Mouse (Mus musculus) lung, postnatal 4 days (tissue): ENCODE measurements around the gene Ppp1r12c.
"Not testable (repeated sequence)": the region's sequence is repeated elsewhere in the genome, so short reads cannot be mapped to it uniquely, and the experiment has no call there.

ENCODE experiments used
- DNase-seq, 2 experiments: peaks; one replicate each; pipeline ENCODE4 v3.0.0; 2021

Ppp1r12c gene

GRCm38 (mm10) chr7:4501558-4502397 is at the start of gene Ppp1r12c:
Gene Ppp1r12c, minus strand, starts transcription at chr7:4501680.
- DNase-seq = peak; percentile 96 to 97

DNA sequence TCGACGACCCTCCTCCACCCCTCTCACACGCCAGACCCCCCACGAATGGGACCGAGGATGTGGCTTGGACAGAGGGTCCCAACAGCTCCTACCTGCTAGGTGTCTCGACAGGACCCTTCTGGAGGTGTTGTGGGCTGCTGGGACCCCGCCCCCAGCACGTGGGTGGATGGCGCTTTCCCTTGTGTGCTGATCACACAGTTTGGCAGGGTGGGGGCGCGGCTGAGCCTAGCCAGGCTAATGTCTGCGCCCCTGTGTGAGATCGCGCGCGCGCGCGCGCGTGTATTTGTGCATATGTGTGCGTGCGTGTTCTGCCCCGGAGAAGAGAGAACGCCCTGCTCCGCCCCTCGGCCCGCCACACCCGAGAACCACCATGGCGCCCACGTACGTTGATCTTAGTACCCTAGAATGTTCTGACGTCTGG is 45.8 kb upstream of the Ppp1r12c start, which contains the start of gene Syt5:
Gene Syt5, minus strand, starts transcription at position 321 of the 421 bp plus-strand sequence.
- DNase-seq = no peak

GRCm38 (mm10) chr7:4546591-4547131 is 45.2 kb upstream of the Ppp1r12c start:
- peak; percentile 57 to 77 for DNase-seq

DNA sequence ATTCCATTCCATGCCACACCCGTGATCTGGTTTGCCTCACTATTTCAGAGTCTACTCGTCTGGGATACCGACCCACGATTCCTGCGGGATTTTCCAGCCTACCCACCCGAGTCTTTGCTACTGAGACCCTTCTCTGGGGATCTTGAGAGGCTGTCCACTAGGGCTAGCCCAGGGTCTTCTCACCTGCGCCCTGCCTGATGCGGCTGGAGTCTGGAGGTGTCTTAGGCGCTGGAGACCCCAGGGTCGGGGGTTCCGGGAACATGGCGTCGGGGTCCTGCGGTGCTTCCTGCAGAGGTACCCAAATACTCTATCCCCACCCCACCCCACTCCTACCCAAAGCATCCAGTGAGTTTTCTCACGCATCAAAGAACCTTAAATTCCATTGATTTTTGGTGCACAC is 44.6 kb upstream of the Ppp1r12c start:
- DNase-seq = no peak

GRCm38 (mm10) chr7:4542013-4542412 is 40.5 kb upstream of the Ppp1r12c start:
- DNase-seq = no peak

DNA sequence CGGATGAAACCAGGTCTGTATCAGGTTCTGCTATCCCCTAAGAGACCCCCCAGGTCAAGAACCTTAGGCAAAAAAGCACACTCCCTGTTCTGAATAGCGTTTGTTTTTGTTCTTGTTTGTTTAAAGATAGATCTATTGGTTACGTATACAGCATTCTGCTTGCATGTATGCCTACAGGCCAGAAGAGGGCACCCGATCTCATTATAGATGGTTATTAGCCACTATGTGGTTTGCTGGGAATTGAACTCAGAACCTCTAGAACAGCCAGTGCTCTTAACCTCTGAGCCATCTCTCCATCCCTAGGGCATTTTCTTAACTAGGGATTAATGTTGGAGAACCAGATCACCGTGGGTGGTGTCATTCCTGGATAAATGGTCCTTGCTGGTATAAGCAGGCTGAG is 39.9 kb upstream of the Ppp1r12c start:
- no peak for DNase-seq

DNA sequence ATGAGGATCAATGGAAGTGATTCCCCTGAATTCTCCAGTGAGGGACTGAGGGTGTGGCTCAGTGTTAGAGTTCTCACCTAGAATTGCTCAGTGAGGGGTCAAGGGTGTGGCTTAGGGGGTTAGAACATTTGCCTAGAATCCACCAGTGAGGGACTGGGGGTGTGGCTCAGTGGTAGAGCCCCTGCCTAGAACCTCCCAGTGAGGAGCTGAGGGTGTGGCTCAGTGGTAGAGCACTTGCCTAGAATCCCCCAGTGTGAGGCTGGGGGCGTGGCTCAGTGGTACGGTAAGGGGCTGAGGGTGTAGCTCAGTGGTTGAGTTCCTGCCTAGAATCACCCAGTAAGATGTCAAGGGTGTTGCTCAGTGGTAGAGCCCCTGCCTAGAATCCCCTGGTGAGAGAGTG is 37.5 kb upstream of the Ppp1r12c start:
- no peak for DNase-seq

DNA sequence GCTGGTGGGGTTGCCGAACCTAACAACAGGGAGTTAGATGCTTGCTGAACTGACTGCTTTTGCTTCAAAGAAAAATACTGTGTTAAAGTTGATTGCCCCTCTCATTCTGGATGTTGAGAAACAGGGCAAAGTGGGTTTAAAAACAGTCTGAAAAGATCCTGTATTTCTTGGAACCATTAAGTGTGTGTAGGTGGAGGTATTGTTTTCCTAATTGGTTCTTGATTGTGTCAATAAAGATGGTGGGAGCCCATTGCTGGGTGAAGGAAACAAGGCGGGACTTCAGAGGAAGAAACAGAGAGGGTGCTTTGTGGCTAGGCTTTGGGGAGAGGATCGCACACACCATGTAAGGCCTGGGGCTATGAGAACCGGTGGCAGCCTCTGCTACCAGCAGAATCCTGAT is 35.7 kb upstream of the Ppp1r12c start:
- DNase-seq = no peak

GRCm38 (mm10) chr7:4536369-4536768 is 34.9 kb upstream of the Ppp1r12c start:
- no peak for DNase-seq

- DNase-seq = peak; percentile 75 to 77
Observed at GRCm38 (mm10) chr7:4532005-4532729, 30.7 kb upstream of the Ppp1r12c start, which contains the start of gene Dnaaf3. Gene Dnaaf3, minus strand, starts transcription at chr7:4532453.

- not testable (repeated sequence) for DNase-seq
Observed at GRCm38 (mm10) chr7:4530166-4530565, 28.7 kb upstream of the Ppp1r12c start.

DNA sequence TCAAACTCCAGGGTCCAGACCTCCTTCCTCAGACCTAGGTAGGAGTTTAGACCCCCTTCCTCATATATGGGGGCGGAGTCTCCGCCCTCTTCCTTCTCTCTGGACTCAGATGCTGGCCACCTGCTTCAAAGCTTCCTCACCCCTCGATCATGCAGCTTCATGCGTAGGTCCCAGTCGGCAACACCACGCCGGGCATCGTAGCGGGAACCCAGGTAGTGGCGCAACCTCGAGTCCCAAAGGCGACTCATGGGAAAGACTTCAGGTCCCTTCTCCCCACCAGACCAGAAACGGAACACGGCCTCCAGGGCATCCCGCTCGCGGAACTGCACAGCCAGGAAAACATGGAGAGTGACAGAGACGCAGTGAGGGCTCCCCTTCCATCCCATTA is 25.8 kb upstream of the Ppp1r12c start:
- no peak for DNase-seq

- peak; percentile 86 for DNase-seq
Observed at GRCm38 (mm10) chr7:4526341-4527301, 25.1 kb upstream of the Ppp1r12c start.

DNA sequence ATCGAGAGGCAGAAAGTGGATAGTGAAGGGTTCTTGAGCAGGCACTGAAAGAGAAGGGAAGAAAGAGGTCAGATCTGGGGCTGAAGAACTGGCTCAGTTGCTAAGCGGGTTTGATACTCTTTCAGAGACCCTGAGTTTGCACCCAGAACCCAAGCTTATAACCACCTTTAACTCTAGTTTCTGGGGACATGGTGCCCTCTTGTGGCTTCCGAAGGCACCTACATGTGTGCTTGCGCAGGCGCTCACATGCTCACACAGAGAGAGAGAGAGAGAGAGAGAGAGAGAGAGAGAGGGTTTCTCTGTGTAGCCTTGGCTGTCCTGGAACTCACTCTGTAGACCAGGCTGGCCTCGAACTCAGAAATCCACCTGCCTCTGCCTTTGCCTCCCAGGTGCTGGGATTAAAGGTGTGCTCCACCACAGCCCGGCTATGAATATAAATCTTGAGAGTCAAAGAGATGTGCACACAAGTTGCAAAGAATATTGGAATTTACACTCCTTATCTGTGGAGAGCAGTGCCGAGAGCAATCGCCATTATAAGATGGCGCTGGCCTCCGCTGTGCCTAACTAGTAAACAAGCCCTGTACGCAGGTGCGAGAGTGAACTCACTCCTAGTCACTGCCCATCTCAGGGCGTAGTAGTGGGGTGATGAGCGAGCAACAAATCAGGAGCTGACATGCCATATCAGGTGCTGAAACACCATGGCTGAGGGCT is 22.9 kb upstream of the Ppp1r12c start, which contains the start of gene Tnni3:
Gene Tnni3, minus strand, starts transcription at position 18 of the 711 bp plus-strand sequence.
- DNase-seq = peak; percentile 53 to 68

DNA sequence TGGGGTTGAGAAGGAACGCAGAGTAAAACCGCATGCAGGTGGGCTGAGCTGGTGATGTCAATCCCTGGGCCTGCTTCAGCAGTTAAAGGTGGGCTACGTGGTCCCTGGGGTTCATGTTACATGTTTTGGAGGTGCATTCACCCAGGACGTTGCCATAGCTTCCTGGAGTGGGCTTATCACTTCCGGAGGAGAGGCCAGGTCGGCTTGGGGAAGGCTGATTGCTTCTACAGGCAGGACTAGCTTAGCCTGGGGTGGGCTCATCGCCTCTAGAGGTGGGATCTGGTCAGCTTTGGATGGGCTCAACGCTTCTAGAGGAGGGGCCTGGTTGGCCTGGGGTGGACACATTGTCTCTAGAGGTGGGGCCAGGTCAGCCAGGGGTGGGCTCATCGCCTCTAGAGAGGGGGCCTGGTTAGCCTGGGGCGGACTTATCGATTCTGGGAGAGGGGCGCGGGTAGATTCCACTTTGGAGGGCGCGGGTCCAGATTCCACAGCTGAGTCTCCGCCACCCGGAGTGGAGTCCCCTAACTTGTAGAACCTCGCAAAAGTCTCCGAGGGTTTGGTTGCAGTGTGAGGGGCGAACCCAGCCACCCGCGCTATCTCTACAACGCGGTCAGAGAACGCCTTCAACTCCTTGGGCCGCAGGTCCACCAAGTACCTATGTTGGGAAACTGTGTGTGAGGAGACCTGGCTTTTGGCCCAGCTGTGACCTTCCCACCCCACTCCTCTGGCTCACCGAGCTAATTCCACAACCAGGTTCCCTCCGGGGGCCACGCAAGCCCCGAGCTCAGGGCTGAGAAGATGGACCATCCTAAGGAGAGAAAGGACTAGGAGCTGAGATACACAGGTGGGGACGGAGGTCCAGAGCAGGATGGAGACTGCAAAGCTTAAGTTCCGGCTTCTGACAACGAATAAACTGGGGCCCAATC is 22.0 kb upstream of the Ppp1r12c start:
- DNase-seq = no peak

GRCm38 (mm10) chr7:4522292-4522691 is 20.8 kb upstream of the Ppp1r12c start:
- no peak for DNase-seq

DNA sequence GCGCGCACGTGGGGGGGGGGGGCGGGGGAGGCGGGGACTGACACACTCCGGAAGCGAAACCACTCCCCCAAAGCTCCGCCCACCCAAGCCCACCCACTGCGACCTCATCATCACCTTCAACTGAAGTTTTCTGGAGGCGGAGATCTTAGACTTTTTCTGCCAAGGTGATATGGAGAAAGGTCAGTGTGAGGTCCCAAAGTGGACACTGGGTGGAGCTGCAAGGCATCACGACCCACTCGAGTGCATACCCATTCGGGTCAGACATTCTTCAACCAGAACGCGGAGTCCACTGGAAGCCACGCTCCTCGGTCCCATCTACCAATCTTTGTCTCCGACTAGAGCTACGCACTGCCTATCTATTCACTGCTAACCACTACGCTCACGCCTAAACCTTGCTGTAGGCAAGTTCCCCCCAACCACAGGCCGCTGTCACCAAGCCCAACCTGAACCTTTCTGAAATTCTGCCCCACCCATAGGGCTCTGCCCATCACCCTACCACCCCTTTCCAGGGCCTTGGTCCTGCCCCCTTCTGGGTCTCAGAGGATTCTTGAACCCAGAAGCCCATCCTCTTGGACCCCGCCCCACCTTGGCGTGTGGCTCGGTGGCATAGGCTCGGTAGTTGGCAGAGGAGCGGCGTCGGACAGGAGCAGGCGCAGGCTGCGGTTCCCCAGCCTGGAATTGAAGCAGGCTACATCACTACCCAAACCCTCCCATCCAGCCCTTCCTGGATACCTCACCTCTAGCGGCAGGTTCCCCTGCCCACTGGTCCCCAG is 19.9 kb upstream of the Ppp1r12c start:
- DNase-seq = no peak

- no peak for DNase-seq
Observed at GRCm38 (mm10) chr7:4518487-4518886, 17.0 kb upstream of the Ppp1r12c start.

GRCm38 (mm10) chr7:4516332-4517050 is 15.0 kb upstream of the Ppp1r12c start, which contains the start of gene Tnnt1:
Gene Tnnt1, minus strand, starts transcription at chr7:4516382.
- DNase-seq = no peak
